Mouse (Mus musculus): ENCODE measurements around the gene 7530416G11Rik. TPM values are rescaled to one million over a fixed set of nuclear protein-coding genes. Genes with fewer than 3 reads are reported as not detected.

The 7530416G11Rik gene
- polyA plus RNA-seq (2014; fragmentation: Nextera tagmentation; extraction: Ambion mirVana), result not detected in 2 replicates

DNA sequence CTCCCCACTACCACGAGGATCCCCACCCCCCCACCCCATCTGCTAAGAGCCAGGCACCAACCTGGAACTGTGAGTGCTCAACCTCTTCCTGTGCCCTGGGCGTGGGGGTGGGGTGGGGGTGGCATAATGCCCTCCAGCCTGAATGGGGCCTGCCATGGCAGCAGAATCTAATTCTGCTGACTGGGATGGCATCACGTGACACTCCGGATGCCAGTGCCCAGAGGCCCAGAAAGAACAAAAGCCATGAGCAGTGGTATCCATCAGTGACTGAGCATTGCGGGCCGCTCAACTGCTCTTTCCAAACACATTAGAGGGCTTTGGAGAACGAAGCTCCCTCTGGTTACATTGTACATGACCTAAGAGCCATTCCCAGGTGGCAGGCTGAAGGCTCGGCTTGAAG is at the start of gene 7530416G11Rik:
Gene 7530416G11Rik, minus strand, starts transcription at position 101 of the 400 bp plus-strand sequence.
- WGBS, result 80% methylated on average over 8 of the region's 8 CpGs
- Histone ChIP-seq H3K27me3 (ENCODE audit: control insufficient read depth, insufficient read depth, low read length) (no peaks in the 10 kb centered on the region), H3K36me3 (replicated peaks; ENCODE audit: control insufficient read depth, insufficient read depth) (no peaks in the 10 kb centered on the region), H3K27ac (no peak within 1 kb of the TSS), H3K4me1 (replicated peaks; ENCODE audit: control insufficient read depth, insufficient read depth, low read length) (peaks cover 9% of the 10 kb centered on the region), H3K9ac (no peak within 1 kb of the TSS), H3K4me2 (replicated peaks) (no peak within 1 kb of the TSS), H3K9me3 (ENCODE audit: control insufficient read depth, low read length) (no peaks in the 10 kb centered on the region), H3K4me3 (replicated peaks; ENCODE audit: low read length) (no peak within 1 kb of the TSS)
- no peak for DNase-seq (ENCODE audit: low spot score)
- ATAC-seq (ENCODE audit: low FRiP score), result no peak

DNA sequence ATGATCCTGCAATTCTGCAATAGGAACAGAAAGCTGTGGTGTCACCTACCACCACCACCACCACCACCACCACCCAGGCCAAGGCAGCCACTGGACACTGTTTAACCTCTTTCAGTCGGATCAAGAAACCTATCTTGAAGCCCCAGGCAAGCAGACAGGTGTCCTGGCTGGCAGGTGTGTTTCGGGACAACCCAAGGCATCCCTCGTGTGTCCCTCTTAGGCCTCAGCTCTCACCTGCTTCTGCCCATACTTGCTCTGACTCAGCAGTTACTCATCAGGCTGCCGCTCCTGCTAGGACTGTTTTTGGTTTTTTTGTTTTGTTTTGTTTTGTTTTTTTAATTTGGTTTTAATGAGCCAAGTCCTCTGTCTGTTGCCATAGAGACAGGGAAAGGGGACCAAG is 43.5 kb upstream of the 7530416G11Rik start:
- no peak overlapping the region for H3K9ac ChIP-seq
- no peak for DNase-seq (ENCODE audit: low spot score)
- no peak for ATAC-seq (ENCODE audit: low FRiP score)
- H3K4me3 ChIP-seq (replicated peaks; ENCODE audit: low read length), result no peak overlapping the region
- no peaks in the 10 kb centered on the region for H3K27me3 ChIP-seq (ENCODE audit: control insufficient read depth, insufficient read depth, low read length)
- no peak overlapping the region for H3K4me2 ChIP-seq (replicated peaks)
- no peaks in the 10 kb centered on the region for H3K36me3 ChIP-seq (replicated peaks; ENCODE audit: control insufficient read depth, insufficient read depth)
- WGBS, result 66% methylated on average over 4 of the region's 4 CpGs
- H3K27ac ChIP-seq, result no peak overlapping the region
- H3K9me3 ChIP-seq (ENCODE audit: control insufficient read depth, low read length), result no peaks in the 10 kb centered on the region
- no peaks in the 10 kb centered on the region for H3K4me1 ChIP-seq (replicated peaks; ENCODE audit: control insufficient read depth, insufficient read depth, low read length)

DNA sequence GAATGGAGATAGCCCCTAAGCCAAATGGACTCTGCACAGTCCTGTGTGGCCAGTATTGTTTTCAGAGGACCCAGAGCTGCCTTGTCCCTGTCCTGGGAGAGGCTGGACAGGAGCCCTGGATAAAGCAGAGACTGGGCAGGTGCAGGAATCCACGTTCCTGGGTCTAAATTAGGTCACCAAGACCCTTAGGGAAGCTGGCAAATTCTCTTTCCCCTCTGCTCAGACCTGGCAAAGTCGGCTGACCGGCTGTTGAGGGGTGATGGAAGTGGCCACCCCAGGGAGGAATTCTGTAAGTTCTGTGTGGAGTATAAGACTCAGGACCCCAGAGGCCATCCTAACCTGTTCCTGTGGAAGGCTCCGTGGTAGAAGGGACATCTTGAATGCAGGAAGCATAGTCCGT is 42.3 kb upstream of the 7530416G11Rik start:
- no peak for DNase-seq (ENCODE audit: low spot score)
- H3K4me2 ChIP-seq (replicated peaks), result no peak overlapping the region
- no peaks in the 10 kb centered on the region for H3K36me3 ChIP-seq (replicated peaks; ENCODE audit: control insufficient read depth, insufficient read depth)
- H3K27me3 ChIP-seq (ENCODE audit: control insufficient read depth, insufficient read depth, low read length), result no peaks in the 10 kb centered on the region
- H3K4me3 ChIP-seq (replicated peaks; ENCODE audit: low read length), result no peak overlapping the region
- H3K9me3 ChIP-seq (ENCODE audit: control insufficient read depth, low read length), result no peaks in the 10 kb centered on the region
- no peak overlapping the region for H3K27ac ChIP-seq
- no peak for ATAC-seq (ENCODE audit: low FRiP score)
- H3K4me1 ChIP-seq (replicated peaks; ENCODE audit: control insufficient read depth, insufficient read depth, low read length), result no peaks in the 10 kb centered on the region
- no peak overlapping the region for H3K9ac ChIP-seq
- 84% methylated on average over 5 of the region's 5 CpGs for WGBS

DNA sequence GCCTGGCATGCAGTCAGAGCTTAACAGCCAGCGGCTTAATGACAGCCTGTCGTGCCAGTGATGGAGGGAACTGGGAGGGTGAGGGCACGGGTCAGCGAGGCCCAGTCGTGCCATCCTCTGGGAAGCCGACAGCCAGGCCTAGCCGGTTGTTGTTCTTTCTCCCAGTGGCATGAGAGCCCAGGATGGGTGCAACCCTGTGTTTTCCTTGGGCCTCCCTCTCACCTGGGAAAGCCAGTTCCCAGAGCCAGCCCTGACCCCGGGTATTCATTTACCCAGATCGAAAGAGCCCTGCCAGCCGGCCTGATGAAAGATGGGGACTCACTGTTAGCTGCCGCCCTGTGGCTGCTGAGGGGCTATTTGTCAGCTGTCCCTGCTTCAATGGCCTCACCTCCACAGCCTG is 35.1 kb upstream of the 7530416G11Rik start:
- H3K4me2 ChIP-seq (replicated peaks), result no peak overlapping the region
- peaks cover 12% of the 10 kb centered on the region; the same call in 1 of the 2 replicates for H3K4me1 ChIP-seq (replicated peaks; ENCODE audit: control insufficient read depth, insufficient read depth, low read length)
- DNase-seq (ENCODE audit: low spot score), result no peak
- H3K36me3 ChIP-seq (replicated peaks; ENCODE audit: control insufficient read depth, insufficient read depth), result no peaks in the 10 kb centered on the region
- ATAC-seq (ENCODE audit: low FRiP score), result no peak
- WGBS, result 36% methylated on average over 11 of the region's 11 CpGs
- no peak overlapping the region for H3K4me3 ChIP-seq (replicated peaks; ENCODE audit: low read length)
- no peaks in the 10 kb centered on the region for H3K9me3 ChIP-seq (ENCODE audit: control insufficient read depth, low read length)
- 0 out of 2 replicates have a peak overlapping the region, but pooled peaks have one; percentile 32 for H3K27ac ChIP-seq
- no peak overlapping the region for H3K9ac ChIP-seq
- H3K27me3 ChIP-seq (ENCODE audit: control insufficient read depth, insufficient read depth, low read length), result no peaks in the 10 kb centered on the region

DNA sequence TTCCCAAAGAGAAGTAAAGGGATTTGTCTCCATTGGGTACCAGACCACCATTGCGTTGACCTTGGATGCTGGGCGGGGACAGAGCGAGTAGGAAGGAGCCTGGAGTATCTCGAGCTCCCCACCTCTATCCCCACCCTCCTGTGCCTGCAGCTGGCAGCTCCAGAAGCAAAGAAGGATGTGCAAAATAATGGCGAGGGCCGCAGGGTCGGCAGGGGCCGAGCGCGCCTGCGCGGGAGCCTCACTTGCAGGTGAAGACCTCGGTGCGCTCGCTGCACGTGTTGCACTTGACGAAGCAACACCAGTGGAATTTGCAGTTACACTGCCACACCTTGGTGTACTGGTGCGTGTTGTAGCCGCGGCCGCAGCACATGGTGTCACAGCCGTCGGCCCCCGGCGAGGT is 34.1 kb upstream of the 7530416G11Rik start:
- WGBS, result 89% methylated on average over 25 of the region's 25 CpGs
- Histone ChIP-seq H3K36me3 (replicated peaks; ENCODE audit: control insufficient read depth, insufficient read depth) (no peaks in the 10 kb centered on the region), H3K4me3 (replicated peaks; ENCODE audit: low read length) (no peak overlapping the region), H3K9me3 (ENCODE audit: control insufficient read depth, low read length) (no peaks in the 10 kb centered on the region), H3K4me2 (replicated peaks) (no peak overlapping the region), H3K4me1 (replicated peaks; ENCODE audit: control insufficient read depth, insufficient read depth, low read length) (peaks cover 12% of the 10 kb centered on the region; the same call in 1 of the 2 replicates), H3K27ac (no peak overlapping the region), H3K27me3 (ENCODE audit: control insufficient read depth, insufficient read depth, low read length) (no peaks in the 10 kb centered on the region), H3K9ac (no peak overlapping the region)
- DNase-seq (ENCODE audit: low spot score) (no peak), ATAC-seq (ENCODE audit: low FRiP score) (no peak)

DNA sequence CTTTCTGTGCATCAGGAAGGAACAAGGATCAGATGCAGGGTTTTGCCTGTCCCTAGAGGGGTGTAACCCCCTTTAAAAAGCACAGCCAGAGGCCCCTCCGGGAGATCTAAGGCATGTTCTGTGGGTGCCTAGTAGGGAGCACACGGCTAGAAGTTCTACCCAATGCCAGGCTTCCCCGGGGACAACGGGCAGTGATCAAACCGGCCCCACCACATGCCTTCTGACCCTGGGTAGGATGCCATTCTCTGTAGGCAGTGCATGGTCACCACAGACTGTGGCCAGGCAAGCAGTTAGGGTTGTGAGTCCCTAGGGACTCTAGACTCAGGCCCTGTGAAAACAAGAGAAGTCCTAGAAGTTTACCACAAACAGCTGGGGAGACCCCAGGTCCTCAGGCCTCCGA is 31.6 kb upstream of the 7530416G11Rik start:
- 88% methylated on average over 6 of the region's 6 CpGs for WGBS
- DNase-seq (ENCODE audit: low spot score), result no peak
- Histone ChIP-seq H3K27me3 (ENCODE audit: control insufficient read depth, insufficient read depth, low read length) (no peaks in the 10 kb centered on the region), H3K9ac (no peak overlapping the region), H3K4me2 (replicated peaks) (no peak overlapping the region), H3K4me1 (replicated peaks; ENCODE audit: control insufficient read depth, insufficient read depth, low read length) (peaks cover 11% of the 10 kb centered on the region; the same call in 1 of the 2 replicates), H3K9me3 (ENCODE audit: control insufficient read depth, low read length) (no peaks in the 10 kb centered on the region), H3K36me3 (replicated peaks; ENCODE audit: control insufficient read depth, insufficient read depth) (no peaks in the 10 kb centered on the region), H3K4me3 (replicated peaks; ENCODE audit: low read length) (no peak overlapping the region), H3K27ac (no peak overlapping the region)
- ATAC-seq (ENCODE audit: low FRiP score), result no peak

DNA sequence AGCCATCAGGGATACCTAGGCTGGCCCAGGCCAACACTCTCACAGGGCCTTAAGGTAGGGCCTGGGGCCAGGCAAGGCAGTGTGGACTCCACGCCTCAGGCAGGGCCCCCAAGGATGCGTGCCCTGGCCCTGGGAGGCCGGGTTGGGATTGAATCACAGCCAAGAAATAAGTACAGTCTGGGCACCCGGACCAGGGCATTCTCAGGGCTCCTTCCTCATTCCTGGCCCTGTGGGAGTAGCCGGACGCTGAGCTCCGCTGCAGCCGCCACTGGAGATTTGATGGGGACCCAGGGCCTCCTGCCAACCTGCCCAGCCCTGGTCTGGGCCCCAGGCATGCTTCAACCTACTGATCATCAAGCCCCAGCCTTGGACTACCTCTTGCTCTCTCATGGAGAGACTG is 31.2 kb upstream of the 7530416G11Rik start:
- no peak for ATAC-seq (ENCODE audit: low FRiP score)
- no peak overlapping the region for H3K4me2 ChIP-seq (replicated peaks)
- 72% methylated on average over 8 of the region's 8 CpGs for WGBS

DNA sequence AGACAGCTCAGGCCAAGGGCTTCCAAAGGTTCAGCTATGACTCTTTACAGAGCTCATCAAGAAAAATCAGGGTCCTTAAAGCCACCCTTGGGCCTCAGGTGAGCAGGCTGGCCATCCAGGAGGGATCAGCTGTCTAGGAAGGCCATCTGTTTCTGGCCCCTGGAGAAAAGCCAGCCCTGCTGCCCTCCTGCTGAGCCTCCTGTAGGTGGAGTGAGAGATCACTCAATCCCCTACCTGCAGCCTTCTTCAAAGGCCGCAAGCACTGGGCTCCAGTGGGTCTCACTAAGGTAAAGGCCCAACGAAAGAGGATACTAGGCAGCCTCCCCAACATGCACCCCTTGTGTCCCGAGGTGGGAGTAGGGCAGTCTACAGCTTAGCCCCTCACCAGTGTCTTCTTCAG is 29.0 kb upstream of the 7530416G11Rik start:
- no peaks in the 10 kb centered on the region for H3K36me3 ChIP-seq (replicated peaks; ENCODE audit: control insufficient read depth, insufficient read depth)
- no peak overlapping the region for H3K9ac ChIP-seq
- H3K9me3 ChIP-seq (ENCODE audit: control insufficient read depth, low read length), result no peaks in the 10 kb centered on the region
- 83% methylated on average over 3 of the region's 3 CpGs for WGBS
- no peaks in the 10 kb centered on the region for H3K4me1 ChIP-seq (replicated peaks; ENCODE audit: control insufficient read depth, insufficient read depth, low read length)
- DNase-seq (ENCODE audit: low spot score) (no peak), ATAC-seq (ENCODE audit: low FRiP score) (no peak)
- H3K4me2 ChIP-seq (replicated peaks), result no peak overlapping the region
- no peaks in the 10 kb centered on the region for H3K27me3 ChIP-seq (ENCODE audit: control insufficient read depth, insufficient read depth, low read length)
- no peak overlapping the region for H3K4me3 ChIP-seq (replicated peaks; ENCODE audit: low read length)
- H3K27ac ChIP-seq, result no peak overlapping the region

More for the DNA sequence above, 31.2 kb upstream of the 7530416G11Rik start:
- Histone ChIP-seq H3K4me1 (replicated peaks; ENCODE audit: control insufficient read depth, insufficient read depth, low read length) (peaks cover 7% of the 10 kb centered on the region; the same call in 1 of the 2 replicates), H3K27me3 (ENCODE audit: control insufficient read depth, insufficient read depth, low read length) (no peaks in the 10 kb centered on the region), H3K4me3 (replicated peaks; ENCODE audit: low read length) (no peak overlapping the region), H3K36me3 (replicated peaks; ENCODE audit: control insufficient read depth, insufficient read depth) (no peaks in the 10 kb centered on the region), H3K9me3 (ENCODE audit: control insufficient read depth, low read length) (no peaks in the 10 kb centered on the region), H3K9ac (no peak overlapping the region), H3K27ac (no peak overlapping the region)
- DNase-seq (ENCODE audit: low spot score), result no peak

DNA sequence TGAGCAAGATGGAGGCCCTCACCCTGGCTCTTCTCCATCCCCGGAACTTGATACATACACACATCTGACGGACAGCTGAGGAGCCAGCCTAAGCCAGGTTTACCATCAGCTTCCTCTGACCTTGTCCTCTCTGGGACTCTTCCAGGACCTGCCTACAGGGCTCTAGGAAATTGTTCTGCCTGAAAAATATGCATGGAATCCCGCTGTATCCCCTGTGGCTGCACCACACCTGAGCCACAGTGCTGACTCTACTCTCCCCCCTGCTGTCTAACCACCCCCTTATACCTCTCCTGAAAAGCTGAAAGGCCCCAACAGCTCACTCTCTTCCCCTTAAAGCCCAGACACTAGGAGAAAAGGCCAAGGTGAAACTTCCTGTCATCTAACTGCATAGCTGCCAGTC is 26.9 kb upstream of the 7530416G11Rik start:
- 79% methylated on average over 3 of the region's 3 CpGs for WGBS
- no peak overlapping the region for H3K9ac ChIP-seq
- no peak overlapping the region for H3K27ac ChIP-seq
- H3K4me2 ChIP-seq (replicated peaks), result no peak overlapping the region
- H3K4me1 ChIP-seq (replicated peaks; ENCODE audit: control insufficient read depth, insufficient read depth, low read length), result no peaks in the 10 kb centered on the region
- H3K36me3 ChIP-seq (replicated peaks; ENCODE audit: control insufficient read depth, insufficient read depth), result no peaks in the 10 kb centered on the region
- H3K4me3 ChIP-seq (replicated peaks; ENCODE audit: low read length), result no peak overlapping the region
- ATAC-seq (ENCODE audit: low FRiP score), result no peak
- no peaks in the 10 kb centered on the region for H3K9me3 ChIP-seq (ENCODE audit: control insufficient read depth, low read length)
- DNase-seq (ENCODE audit: low spot score), result no peak
- no peaks in the 10 kb centered on the region for H3K27me3 ChIP-seq (ENCODE audit: control insufficient read depth, insufficient read depth, low read length)

DNA sequence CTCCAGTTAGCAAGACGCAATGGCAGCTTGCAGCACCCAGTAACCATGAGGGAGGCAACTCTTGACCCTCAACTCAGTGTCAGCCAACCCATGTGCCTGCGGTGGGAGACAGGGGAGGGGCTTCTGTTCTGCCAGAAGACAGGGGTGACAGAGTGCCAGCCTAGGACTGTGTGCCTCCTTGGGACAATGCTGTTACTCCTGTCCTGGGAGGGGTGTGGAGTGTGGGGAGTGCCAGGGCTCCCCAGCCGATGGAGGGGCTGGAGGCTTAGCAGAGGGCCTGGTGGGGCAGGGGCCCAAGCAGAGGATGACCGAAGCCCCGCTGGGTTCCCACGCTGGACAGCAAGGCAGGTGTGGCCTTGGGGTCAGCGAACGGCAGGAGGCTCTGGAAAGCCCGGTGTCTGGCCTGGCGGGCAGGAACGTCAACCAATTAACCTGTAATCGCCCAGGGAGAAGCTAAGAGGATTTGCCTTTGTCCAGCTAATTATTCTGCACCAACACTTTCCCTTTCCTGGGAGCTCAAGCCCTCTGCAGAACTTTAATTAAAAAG is 21.4 kb upstream of the 7530416G11Rik start:
- Histone ChIP-seq H3K4me1 (replicated peaks; ENCODE audit: control insufficient read depth, insufficient read depth, low read length) (peaks cover 3% of the 10 kb centered on the region; the same call in 1 of the 2 replicates), H3K4me2 (replicated peaks) (no peak overlapping the region), H3K9ac (no peak overlapping the region), H3K27ac (no peak overlapping the region), H3K9me3 (ENCODE audit: control insufficient read depth, low read length) (no peaks in the 10 kb centered on the region), H3K36me3 (replicated peaks; ENCODE audit: control insufficient read depth, insufficient read depth) (no peaks in the 10 kb centered on the region), H3K27me3 (ENCODE audit: control insufficient read depth, insufficient read depth, low read length) (no peaks in the 10 kb centered on the region), H3K4me3 (replicated peaks; ENCODE audit: low read length) (no peak overlapping the region)
- 23% methylated on average over 12 of the region's 12 CpGs for WGBS
- ATAC-seq (ENCODE audit: low FRiP score) (no peak), DNase-seq (ENCODE audit: low spot score) (no peak)

Measured in hindbrain, embryonic 14.5 days (tissue).